Mouse (Mus musculus) small intestine, adult 2 months (tissue): ENCODE results near the gene Aldob.

Source experiments
- CTCF ChIP-seq: fragments of 200-500 bp; IDR thresholded peaks from 2 replicates; pipeline ENCODE4 v1.5.1; 2012; ENCODE audit warnings: low read depth, mild to moderate bottlenecking, control low read depth, inconsistent platforms, low read length, moderate library complexity, mixed read lengths; ENCODE audit not compliant: insufficient replicate concordance, insufficient read length; ENCODE audit errors: extremely low read depth
- POLR2A ChIP-seq: fragments of 200-500 bp; IDR thresholded peaks from 2 replicates; pipeline ENCODE4 v1.6.1; 2012; ENCODE audit warnings: low read depth, mild to moderate bottlenecking, control low read depth, inconsistent platforms, low read length, moderate library complexity

- TF ChIP-seq CTCF, result no peak
- TF ChIP-seq POLR2A, result no peak
Measured at GRCm38 (mm10) chr4:49546026-49546425, 3.3 kb downstream of the Aldob start.
